Mouse (Mus musculus) mouse trophoblast stem cell (cell line): ENCODE results near the gene Heatr6.

Experiments
- in situ Hi-C, 2 experiments: fragments of 300-500 bp; cut with MseI, MboI; formaldehyde crosslinking; loops; 2 replicates in 1 of 2; 3 replicates in 1 of 2; pipeline ENCODE4 v1.15.1; 2025

The Heatr6 gene

DNA sequence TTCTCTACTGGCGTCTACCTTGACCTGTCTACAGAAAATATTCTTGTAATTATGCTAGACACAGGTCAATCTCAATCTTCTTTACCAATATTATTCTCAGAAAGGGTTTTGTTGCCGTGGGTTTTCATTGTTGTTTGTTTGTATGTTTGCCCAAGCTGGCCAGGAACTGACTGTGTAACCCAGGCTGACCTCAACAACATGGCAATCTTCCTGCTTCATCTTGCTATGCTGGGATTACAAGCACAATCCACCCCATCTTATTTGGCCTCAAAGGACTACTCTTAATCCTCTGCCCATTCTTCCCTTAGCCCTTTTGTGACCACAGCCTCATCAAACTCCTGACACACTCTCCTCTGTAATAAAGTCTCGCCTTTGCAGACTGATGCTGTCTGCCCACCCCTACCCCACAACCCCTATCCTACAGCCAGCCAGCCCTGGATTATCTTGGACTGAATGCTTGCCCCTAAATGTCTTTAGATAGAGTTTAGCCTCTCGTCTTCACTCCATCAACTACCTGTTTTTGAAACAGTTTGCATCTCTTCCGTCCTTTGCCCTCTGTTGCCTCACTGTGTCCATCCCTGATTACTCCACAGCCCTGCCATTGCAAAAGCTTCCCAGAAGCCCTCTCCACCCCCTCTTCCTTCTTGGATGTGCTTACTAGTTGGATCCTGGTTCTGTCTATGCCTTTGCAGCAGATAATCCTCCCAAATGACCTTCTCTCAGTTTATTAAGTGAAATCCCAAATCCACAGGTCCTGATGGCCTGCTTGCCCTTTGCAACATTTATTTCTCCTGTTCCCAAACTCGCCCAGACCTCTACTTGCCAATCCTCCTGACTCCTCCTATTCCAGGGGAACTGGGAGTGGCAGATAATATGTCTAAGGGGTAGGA lies 5.9 kb upstream of the Heatr6 start:
- in situ Hi-C loops = no loop called here

DNA sequence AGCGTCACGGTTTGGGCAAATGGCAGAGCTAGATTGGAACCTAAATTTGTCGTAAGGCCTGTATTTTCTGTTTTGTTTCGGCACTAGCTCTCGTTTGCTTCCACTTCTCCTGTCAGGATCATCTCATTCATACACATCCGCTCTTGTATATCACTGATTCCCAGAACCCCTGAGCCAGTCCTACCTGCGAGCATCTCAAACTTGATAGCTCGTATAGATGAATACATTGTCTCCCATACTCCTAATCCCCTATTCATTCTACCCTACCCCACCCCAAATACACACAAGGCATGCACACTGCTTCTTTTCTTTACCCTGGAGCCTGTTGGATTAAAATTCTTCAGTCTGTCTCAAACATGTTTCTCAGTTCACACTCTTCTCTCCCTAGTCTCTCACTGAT lies 731 bp downstream of the Heatr6 start:
- in situ Hi-C loops = no loop called here

- in situ Hi-C loops = no loop called here
These were observed 13.8 kb downstream of the Heatr6 start for GRCm38 (mm10) chr11:83767306-83767705.

DNA sequence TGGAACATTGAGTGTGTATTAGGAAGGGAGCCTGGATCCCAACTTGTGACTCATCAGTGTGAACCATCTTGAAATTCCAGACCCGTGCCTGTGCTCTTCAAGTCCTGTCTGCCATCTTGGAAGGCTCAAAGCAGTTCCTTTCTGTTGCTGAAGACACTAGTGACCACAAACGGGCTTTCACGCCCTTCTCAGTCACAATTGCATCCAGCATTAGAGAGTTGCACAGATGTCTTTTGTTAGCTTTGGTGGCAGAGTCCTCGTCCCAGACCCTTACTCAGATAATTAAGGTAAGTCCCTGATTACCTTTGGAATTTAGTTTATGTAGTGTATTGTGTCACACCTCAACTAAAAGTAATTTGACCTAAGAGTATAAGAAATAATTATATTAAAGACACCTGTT lies 15.5 kb downstream of the Heatr6 start:
- in situ Hi-C loops = no loop called here

GRCm38 (mm10) chr11:83771014-83771413 lies 17.5 kb downstream of the Heatr6 start:
- in situ Hi-C loops = no loop called here

DNA sequence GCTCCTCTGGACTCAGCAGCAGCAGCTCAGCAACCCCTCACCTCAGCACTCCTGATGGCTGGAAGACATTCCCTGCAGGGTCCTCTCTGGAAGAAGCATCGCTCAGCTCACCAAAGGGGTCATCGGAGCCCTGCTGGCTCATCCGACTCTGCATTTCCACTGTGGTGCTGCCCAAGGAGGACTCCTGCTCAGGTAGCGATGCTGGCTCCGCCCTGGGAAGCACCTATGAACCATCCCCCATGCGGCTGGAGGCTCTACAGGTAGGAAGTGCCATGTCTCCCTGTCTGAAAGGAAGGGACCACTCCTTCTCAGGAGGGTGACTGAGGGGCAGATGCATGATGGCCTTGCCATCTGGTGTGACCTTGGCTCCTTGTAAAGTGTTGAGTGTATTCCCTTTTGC lies 18.8 kb downstream of the Heatr6 start:
- in situ Hi-C loops = no loop called here

DNA sequence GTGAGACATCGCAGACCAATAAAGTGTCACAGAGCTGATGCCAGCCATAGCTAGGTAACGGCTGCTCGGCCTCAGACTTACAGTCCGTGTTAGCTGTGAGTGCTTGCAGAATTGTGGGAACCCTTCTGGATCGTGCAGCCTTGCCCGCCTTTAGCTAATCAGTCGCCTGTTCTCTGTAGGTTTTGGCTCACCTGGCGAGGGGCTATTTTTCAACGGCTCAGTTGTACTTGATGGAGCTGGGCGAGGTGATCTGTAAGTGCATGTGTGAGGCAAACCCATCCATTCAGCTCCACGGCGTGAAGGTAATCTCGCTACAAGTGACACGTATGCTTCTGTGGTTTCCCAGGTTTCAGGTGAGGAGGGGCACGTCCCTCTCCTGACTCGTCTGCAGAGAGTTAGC lies 20.2 kb downstream of the Heatr6 start:
- in situ Hi-C loops = no loop called here

DNA sequence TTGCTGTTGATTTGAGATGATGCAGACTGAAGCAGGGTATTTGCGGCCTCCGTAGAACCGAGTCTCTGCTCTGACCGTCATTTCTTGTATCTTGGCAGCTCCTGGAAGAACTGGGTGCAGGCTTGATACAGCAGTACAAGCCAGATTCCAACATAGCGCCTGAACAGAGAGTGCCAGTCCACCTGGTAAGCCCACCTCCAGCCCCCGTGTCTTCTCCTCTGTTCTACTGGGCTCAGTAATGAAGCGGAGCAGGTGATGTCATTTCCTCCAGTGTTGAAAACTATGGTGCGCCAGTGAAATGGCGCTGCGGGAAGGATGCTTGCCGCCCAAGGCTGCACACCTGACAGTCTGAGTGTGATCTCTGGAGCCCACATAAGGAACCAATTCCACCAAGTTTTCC lies 20.8 kb downstream of the Heatr6 start:
- in situ Hi-C loops = no loop called here

DNA sequence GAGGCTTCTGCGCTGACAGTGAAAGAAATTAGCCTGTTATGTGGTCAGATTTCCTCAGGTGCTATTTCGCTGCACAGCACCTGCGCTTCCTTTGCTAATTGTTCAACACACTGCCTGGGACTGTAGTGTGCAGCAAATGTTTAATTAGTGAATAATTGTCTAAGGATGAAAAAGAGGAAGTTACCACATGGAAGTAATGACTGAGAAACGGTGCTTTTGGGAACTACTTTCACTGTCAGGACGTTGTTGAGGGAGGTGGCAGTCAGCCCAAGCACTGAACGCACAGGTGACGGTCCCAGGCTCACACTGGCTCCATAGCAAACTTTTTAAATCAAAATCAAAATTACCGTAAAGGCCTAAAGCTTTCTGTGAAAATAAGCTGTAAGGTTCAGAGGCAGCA lies 23.3 kb downstream of the Heatr6 start:
- in situ Hi-C loops = no loop called here

- in situ Hi-C loops = no loop called here
These were observed 30.6 kb downstream of the Heatr6 start for GRCm38 (mm10) chr11:83783931-83784600.

- in situ Hi-C loops = no loop called here
These were observed 31.2 kb downstream of the Heatr6 start for GRCm38 (mm10) chr11:83784661-83785060.

DNA sequence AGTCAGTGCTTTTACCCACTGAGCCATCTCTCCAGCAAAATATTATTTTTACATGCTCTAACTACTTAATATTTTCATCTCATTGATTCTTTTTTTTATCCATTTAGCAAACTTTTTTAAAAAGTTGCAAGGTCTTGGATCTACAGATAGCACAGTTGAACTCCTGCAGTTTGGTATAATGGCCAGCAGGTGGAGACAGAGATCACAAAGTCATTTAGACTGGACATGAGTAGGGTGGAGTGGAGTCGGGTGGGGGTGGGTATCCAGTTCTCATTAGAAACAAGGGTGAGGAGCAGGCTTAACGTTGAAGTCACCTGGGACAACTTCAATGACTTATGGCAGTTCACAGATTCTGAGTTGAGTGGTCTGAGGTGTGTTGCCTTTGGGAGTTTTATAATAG lies 31.9 kb downstream of the Heatr6 start:
- in situ Hi-C loops = no loop called here

DNA sequence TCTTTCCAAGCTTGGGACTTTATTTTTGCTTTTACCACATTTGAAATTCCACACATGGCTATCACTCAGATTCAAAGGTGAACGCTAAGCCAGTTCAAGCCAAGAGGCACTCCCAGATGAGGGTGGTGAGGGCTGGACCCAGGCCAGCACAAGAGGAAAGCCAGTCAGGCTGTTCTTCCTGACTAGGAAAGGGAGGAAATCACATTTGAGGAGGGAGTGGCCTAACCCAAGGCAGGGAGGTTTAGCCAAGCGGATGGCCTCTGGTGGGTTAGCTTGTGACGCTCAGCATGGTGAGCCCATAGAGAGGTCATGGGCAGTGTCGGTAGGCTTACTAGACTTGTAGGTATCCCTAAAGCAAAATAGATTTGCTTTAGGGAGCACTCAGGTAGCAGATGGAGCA lies 33.3 kb downstream of the Heatr6 start:
- in situ Hi-C loops = no loop called here

DNA sequence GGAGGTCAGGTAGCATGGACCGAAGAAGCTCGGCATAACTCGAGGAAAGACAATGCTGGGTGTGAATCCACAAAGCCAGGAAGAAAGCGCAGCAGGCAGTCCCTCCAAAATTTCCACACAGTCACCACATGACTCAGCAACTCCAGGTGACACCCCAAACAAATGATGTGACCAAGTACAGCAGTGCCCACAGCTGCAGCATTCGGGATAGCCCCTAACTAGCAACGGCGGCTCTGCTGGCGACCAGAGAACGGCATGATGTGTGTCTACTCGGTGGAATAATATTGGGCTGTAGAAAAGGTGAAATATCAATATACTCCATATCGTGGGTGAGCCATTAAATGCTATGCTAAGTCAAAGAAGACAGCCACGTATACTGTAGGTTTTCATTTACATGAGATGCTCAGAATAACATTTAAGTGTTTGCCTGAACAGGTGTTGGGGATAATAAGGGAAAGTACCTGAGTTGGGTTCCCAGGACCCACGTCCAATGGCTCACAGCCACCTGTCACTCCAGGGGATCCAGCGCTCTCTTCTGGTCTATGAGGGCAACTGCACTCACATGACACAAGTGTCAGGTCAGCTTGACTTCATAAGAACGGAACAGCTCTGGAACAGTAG lies 34.0 kb downstream of the Heatr6 start:
- in situ Hi-C loops = no loop called here

DNA sequence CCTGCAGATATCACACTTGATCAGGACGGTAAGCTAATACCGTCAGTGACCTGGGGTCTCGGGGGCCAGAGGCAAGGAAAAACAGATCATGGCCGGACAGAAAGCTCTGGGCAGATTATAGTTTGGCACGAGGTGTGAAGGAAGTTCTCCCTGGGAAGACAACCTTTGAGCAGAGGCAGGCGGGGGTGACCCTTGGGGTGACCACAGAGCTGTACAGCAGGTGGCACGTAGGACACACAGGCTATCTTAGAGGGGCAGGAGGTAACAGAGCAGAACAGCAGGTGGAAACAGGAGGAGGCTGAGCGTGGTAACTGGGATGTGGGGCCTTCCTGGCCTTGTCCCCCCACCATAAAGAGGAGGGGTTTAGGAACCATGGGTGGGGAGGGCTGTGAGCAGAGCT lies 34.8 kb downstream of the Heatr6 start:
- in situ Hi-C loops = no loop called here

GRCm38 (mm10) chr11:83789259-83789658 lies 35.8 kb downstream of the Heatr6 start:
- in situ Hi-C loops = no loop called here

DNA sequence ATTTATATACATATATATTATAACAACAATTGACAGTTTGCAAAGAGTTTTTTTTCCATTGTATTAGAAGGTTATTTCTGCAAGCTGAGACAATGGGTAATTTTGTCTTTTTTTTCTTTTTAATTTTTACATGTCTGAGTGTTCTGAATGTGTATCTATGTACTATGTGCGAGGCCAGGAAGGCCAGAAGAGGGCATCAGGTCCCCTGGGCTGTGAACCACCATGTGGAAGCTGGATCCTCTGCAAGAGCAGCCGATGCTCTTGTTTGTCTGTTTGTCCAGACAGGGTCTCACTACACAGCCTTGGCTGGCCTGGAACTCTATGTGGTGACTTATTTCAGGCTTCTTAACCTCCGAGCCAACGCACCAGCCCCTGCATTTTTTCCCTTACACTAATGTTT lies 37.6 kb downstream of the Heatr6 start:
- in situ Hi-C loops = no loop called here

DNA sequence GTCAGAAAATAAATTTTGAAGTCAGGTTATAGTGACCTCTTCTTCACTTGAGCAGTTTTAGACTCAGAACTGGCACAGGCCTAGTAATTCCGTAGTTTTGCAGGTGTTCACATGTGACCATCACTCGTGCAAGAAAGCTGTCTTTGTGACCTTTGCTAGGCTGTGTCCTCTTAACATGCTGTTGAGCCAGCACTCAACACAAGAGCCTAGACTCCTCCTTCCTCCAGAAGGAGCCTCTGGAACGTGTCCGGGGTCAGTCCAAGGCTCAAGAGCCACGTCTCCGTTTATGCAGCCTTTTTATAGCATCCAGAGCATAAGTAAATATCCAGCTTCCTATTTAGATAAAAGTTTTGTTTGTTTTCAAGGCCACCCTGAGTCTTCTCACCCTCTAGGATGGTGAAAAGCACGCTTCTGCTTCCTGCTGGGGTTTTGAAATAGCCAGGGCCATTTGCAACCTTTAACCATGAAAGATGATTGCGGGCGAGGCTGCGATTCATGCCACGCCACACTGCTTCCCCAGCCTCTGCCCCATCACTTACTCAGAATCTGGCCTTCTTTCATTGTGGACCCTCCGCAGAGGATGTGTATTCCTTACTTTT lies 38.9 kb downstream of the Heatr6 start:
- in situ Hi-C loops = no loop called here

- in situ Hi-C loops = no loop called here
These were observed 39.8 kb downstream of the Heatr6 start for GRCm38 (mm10) chr11:83793264-83793663.

- in situ Hi-C loops = no loop called here
These were observed 42.6 kb downstream of the Heatr6 start for GRCm38 (mm10) chr11:83796112-83796511.

- in situ Hi-C loops = no loop called here
These were observed 43.6 kb downstream of the Heatr6 start for GRCm38 (mm10) chr11:83796980-83797608.

DNA sequence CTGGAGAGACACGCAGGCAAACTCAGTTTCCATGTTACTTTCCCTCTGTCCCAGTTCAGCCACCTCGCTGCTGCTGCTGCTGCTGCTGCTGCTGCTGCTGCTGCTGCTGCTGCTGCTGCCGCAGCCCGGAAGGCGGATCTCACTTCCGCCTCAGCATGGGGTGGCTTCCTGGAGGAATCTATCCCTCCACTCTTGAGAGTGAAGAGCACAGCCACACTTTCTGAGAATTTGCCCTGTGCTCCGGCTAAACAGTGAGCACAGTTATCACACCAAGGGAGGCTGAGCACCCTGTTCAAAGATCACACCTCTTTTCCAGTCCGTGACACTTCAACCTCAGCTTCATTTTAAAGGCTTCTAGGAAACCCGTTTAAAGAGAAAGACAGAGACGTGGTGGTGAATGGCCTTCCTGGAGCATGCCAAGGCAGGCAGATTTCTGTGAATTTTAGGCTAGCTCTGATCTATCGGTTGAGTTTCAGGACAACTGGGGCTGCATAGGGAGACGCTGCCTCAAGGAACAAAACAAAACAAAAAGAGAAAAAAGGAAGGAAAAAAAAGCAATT lies 46.5 kb downstream of the Heatr6 start:
- in situ Hi-C loops = no loop called here
